Mouse (Mus musculus): ENCODE data around the gene Nacc1. TPM values are rescaled to one million over a fixed set of nuclear protein-coding genes. Genes with fewer than 3 reads are reported as not detected.

Gene Nacc1
- polyA plus RNA-seq, 1 experiment from 2014 or later: 20.8 TPM

- no peaks in the 10 kb centered on the region for H3K9me3 ChIP-seq
- H3K27me3 ChIP-seq: no peaks in the 10 kb centered on the region; the same call in 1 of the 2 replicates
- no peak overlapping the region for H3K4me2 ChIP-seq (replicated peaks)
- H3K4me1 ChIP-seq: peaks cover 11% of the 10 kb centered on the region
- H3K4me3 ChIP-seq: no peak overlapping the region
- no peak overlapping the region for H3K27ac ChIP-seq (replicated peaks)
- H3K36me3 ChIP-seq: no peaks in the 10 kb centered on the region
- 89% methylated on average over 1 of the region's 1 CpGs for WGBS
- no peak overlapping the region for H3K9ac ChIP-seq (replicated peaks)
- no peak for ATAC-seq (ENCODE audit: low FRiP score, low read depth)
Observed at GRCm38 (mm10) chr8:84641578-84642361, 45.9 kb downstream of the Nacc1 start.

- H3K4me3 ChIP-seq: no peak overlapping the region
- no peaks in the 10 kb centered on the region for H3K36me3 ChIP-seq
- H3K9ac ChIP-seq (replicated peaks): no peak overlapping the region
- H3K27ac ChIP-seq (replicated peaks): no peak overlapping the region
- H3K9me3 ChIP-seq: no peaks in the 10 kb centered on the region
- H3K27me3 ChIP-seq: no peaks in the 10 kb centered on the region; the same call in 1 of the 2 replicates
- no peak overlapping the region for H3K4me2 ChIP-seq (replicated peaks)
- peaks cover 19% of the 10 kb centered on the region for H3K4me1 ChIP-seq
- ATAC-seq (ENCODE audit: low FRiP score, low read depth): no peak
- WGBS: 76% methylated on average over 6 of the region's 7 CpGs
Observed at GRCm38 (mm10) chr8:84640617-84641294, 46.9 kb downstream of the Nacc1 start.

- H3K27ac ChIP-seq (replicated peaks): no peak overlapping the region
- no peaks in the 10 kb centered on the region for H3K36me3 ChIP-seq
- no peaks in the 10 kb centered on the region; the same call in 1 of the 2 replicates for H3K27me3 ChIP-seq
- WGBS: 30% methylated on average over 9 of the region's 9 CpGs
- no peaks in the 10 kb centered on the region for H3K9me3 ChIP-seq
- no peak for ATAC-seq (ENCODE audit: low FRiP score, low read depth)
- peak overlapping the region; percentile 50 for H3K4me2 ChIP-seq (replicated peaks)
- peaks cover 25% of the 10 kb centered on the region for H3K4me1 ChIP-seq
- H3K4me3 ChIP-seq: peak overlapping the region; percentile 58
- H3K9ac ChIP-seq (replicated peaks): 0 out of 2 replicates have a peak overlapping the region, but pooled peaks have one; percentile 8
Observed at GRCm38 (mm10) chr8:84640010-84640588, 47.6 kb downstream of the Nacc1 start.

DNA sequence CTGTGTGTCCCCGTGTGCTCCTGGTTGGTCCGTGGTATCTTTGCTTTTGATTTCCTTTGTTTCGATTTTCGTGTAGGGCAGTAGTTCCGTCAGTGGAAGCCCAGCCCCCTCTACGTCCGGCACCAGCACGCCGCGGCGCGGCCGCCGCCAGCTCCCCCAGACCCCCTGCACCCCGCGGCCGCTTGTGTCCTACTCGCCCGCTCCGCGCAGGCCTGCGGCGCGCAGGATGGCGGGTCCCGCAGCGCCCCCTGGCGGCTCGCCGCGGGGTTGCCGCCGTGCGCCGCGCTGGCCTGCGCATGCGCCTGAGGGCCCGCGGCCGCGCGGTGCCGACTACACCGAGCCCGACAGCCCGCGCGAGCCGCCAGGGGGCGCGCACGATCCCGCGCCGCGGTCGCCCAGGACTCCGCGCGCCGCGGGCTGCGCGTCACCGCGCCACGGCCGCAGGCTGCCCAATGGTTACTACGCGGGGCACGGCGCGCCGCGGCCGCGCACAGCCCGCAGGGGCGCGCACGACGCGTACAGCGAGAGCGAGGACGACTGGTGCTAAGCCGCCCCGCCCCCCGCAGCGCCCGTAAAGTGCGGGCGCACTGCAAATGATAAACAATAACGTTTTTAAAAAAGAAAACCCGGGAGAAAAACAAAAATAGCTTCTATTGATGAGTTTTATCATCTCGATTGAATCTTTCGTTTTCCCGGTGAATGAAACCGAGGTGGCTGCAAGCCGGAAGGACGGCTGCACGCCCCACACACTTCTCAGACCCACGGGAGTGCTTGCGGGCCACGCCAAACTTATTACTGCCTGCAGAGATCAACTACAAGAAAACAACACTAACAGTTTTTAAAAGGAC lies 48.3 kb downstream of the Nacc1 start:
- ATAC-seq (ENCODE audit: low FRiP score, low read depth): peak; percentile 89
- Histone ChIP-seq H3K9me3 (no peaks in the 10 kb centered on the region), H3K9ac (replicated peaks) (peak overlapping the region; percentile 80), H3K4me1 (peaks cover 32% of the 10 kb centered on the region), H3K27me3 (no peaks in the 10 kb centered on the region; the same call in 1 of the 2 replicates), H3K4me2 (replicated peaks) (peak overlapping the region; percentile 79), H3K4me3 (peak overlapping the region; percentile 58), H3K36me3 (no peaks in the 10 kb centered on the region), H3K27ac (replicated peaks) (peak overlapping the region; percentile 92)
- WGBS: under 1% methylated on average over 94 of the region's 106 CpGs

DNA sequence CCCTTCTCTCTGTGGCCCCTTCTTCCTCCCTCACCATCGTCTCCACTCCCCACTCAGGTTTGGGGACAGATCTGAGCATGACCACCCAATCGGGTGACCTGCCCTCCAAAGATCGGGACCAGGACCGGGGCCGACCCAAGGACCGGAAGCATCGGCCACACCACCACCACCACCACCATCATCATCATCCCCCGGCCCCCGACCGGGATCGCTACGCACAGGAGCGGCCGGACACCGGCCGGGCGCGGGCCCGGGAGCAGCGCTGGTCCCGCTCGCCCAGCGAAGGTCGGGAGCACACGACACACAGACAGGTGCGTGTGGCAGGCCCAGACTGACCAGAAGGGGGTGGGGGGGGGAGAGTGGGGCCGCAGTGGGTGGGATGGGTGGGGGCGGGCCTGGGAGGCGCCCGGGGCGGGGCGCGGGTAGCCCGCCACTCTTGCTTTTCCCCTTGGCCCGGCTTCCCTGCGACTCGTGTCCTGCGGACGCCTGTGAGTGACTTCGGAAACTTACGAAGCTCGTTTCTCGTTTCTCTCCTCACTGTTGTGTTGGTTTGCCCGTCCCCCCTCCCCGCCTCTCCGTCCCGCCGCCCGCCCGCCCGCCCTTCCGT lies 49.0 kb downstream of the Nacc1 start:
- H3K9me3 ChIP-seq: no peaks in the 10 kb centered on the region
- H3K36me3 ChIP-seq: no peaks in the 10 kb centered on the region
- H3K9ac ChIP-seq (replicated peaks): peak overlapping the region; percentile 80
- H3K27me3 ChIP-seq: no peaks in the 10 kb centered on the region; the same call in 1 of the 2 replicates
- peak overlapping the region; percentile 92 for H3K27ac ChIP-seq (replicated peaks)
- ATAC-seq (ENCODE audit: low FRiP score, low read depth): peak; percentile 16; the same call in 1 of the 2 replicates
- H3K4me1 ChIP-seq: peaks cover 39% of the 10 kb centered on the region
- peak overlapping the region; percentile 79 for H3K4me2 ChIP-seq (replicated peaks)
- under 1% methylated on average over 45 of the region's 52 CpGs for WGBS
- peak overlapping the region; percentile 58 for H3K4me3 ChIP-seq

DNA sequence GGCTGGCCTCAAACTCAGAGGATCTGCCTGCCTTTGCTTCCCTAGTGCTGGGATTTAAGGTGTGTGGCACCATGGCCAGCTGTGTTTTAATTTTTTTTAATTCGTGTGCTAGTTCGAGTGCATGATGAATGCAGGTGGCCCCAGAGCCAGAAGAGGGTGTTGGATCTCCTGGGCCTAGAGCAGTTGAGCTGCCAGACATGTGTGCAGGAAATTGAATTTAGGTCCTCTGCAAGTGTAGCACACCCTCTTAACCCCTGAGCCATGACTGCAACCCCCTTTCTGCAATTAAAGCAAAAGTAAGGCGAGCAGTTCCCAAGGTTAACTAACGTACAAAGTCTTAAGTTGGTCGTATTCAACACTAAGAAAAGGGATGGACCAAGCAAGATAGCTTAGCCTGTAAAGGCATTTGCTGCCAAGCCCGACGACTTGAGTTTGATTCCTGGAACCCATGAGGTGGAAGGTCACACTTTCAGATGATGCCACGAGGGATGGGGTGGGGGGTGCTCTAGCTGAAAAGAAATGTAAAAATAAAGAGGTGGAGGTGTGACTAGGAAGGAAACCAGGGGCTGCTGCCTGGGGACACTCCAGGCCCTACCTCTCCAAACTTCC lies 49.6 kb downstream of the Nacc1 start:
- H3K36me3 ChIP-seq: no peaks in the 10 kb centered on the region
- ATAC-seq (ENCODE audit: low FRiP score, low read depth): no peak
- H3K9ac ChIP-seq (replicated peaks): peak overlapping the region; percentile 80
- WGBS: 43% methylated on average over 8 of the region's 8 CpGs
- no peaks in the 10 kb centered on the region; the same call in 1 of the 2 replicates for H3K27me3 ChIP-seq
- peak overlapping the region; percentile 58 for H3K4me3 ChIP-seq
- no peaks in the 10 kb centered on the region for H3K9me3 ChIP-seq
- H3K4me2 ChIP-seq (replicated peaks): peak overlapping the region; percentile 79
- H3K4me1 ChIP-seq: peaks cover 43% of the 10 kb centered on the region
- H3K27ac ChIP-seq (replicated peaks): peak overlapping the region; percentile 92

GRCm38 (mm10) chr8:84636051-84636691 lies 51.5 kb downstream of the Nacc1 start:
- Histone ChIP-seq H3K4me2 (replicated peaks) (no peak overlapping the region), H3K4me3 (no peak overlapping the region), H3K9me3 (no peaks in the 10 kb centered on the region), H3K4me1 (peaks cover 43% of the 10 kb centered on the region), H3K27ac (replicated peaks) (peak overlapping the region; percentile 84), H3K9ac (replicated peaks) (peak overlapping the region; percentile 48; the same call in 1 of the 2 replicates), H3K27me3 (no peaks in the 10 kb centered on the region), H3K36me3 (no peaks in the 10 kb centered on the region)
- 86% methylated on average over 17 of the region's 17 CpGs for WGBS
- ATAC-seq (ENCODE audit: low FRiP score, low read depth): no peak

GRCm38 (mm10) chr8:84635397-84636050 lies 52.1 kb downstream of the Nacc1 start:
- H3K9me3 ChIP-seq: no peaks in the 10 kb centered on the region
- WGBS: 64% methylated on average over 14 of the region's 14 CpGs
- no peaks in the 10 kb centered on the region for H3K27me3 ChIP-seq
- ATAC-seq (ENCODE audit: low FRiP score, low read depth): no peak
- peaks cover 43% of the 10 kb centered on the region for H3K4me1 ChIP-seq
- H3K9ac ChIP-seq (replicated peaks): peak overlapping the region; percentile 48; the same call in 1 of the 2 replicates
- peak overlapping the region; percentile 13 for H3K4me2 ChIP-seq (replicated peaks)
- H3K36me3 ChIP-seq: 0 out of 2 replicates have a peak, but pooled peaks cover 3% of the 10 kb centered on the region
- no peak overlapping the region for H3K4me3 ChIP-seq
- H3K27ac ChIP-seq (replicated peaks): peak overlapping the region; percentile 84

DNA sequence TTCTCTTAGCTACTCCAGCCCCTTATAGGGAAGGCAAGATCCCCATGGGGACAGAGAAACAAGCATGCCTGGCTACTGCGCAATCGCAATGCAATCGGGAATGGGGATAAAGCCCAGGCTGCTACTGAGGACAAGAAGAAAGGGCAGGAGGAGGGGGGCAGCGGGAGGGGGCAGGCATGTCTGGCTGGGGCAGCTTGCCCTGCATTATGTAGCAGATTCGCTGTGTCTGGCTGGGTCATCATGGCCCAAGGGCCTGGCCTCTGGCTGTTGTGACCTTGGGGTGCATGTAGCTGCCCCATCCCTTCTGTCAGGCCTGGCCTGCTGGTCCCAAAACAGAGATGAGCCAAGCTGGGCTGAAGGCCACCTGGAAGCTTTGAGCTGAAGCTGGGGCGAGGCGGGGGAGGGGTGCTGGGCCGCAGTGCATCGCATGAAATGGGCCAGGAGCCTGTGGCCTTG lies 52.8 kb downstream of the Nacc1 start:
- Histone ChIP-seq H3K4me1 (peaks cover 40% of the 10 kb centered on the region), H3K27ac (replicated peaks) (peak overlapping the region; percentile 84), H3K9ac (replicated peaks) (peak overlapping the region; percentile 48; the same call in 1 of the 2 replicates), H3K36me3 (peaks cover 8% of the 10 kb centered on the region; the same call in 1 of the 2 replicates), H3K4me3 (no peak overlapping the region), H3K27me3 (no peaks in the 10 kb centered on the region), H3K9me3 (no peaks in the 10 kb centered on the region), H3K4me2 (replicated peaks) (peak overlapping the region; percentile 13; the same call in 1 of the 2 replicates)
- ATAC-seq (ENCODE audit: low FRiP score, low read depth): peak; percentile 25
- WGBS: 26% methylated on average over 9 of the region's 9 CpGs
